Mouse (Mus musculus) hindbrain, postnatal 0 days (tissue): ENCODE results near the gene Mark4. TPM values are rescaled to one million over a fixed set of nuclear protein-coding genes. Genes with fewer than 3 reads are reported as not detected.
A peak's percentile ranks its signal among the peaks of the same experiment; 100 is the strongest.

Experiments used
- ATAC-seq: fragments of 200-750 bp; cut with Nextera tagmentation; 2 replicates; pipeline ENCODE4 v1.8.0; 2017; ENCODE audit warnings: mild to moderate bottlenecking, moderate TSS enrichment, moderate library complexity
- DNase-seq: peaks from one replicate; pipeline ENCODE4 v3.0.0-alpha.2; 2015; ENCODE audit warnings: low spot score
- H3K27ac ChIP-seq: fragments of 300-500 bp; sonication (generic); 2 replicates; pipeline ENCODE4 v1.5.1; 2014; ENCODE audit warnings: mild to moderate bottlenecking
- H3K27me3 ChIP-seq: fragments of 300-500 bp; sonication (generic); 2 replicates; pipeline ENCODE4 v1.6.1; 2014; ENCODE audit warnings: low read length, mixed read lengths; ENCODE audit not compliant: insufficient read depth
- H3K36me3 ChIP-seq: fragments of 300-500 bp; sonication (generic); 2 replicates; pipeline ENCODE4 v1.6.1; 2014; ENCODE audit warnings: low read length, mixed read lengths; ENCODE audit not compliant: insufficient read depth
- H3K4me1 ChIP-seq: fragments of 300-500 bp; sonication (generic); 2 replicates; pipeline ENCODE4 v1.6.1; 2014; ENCODE audit warnings: antibody characterized with exemption, low read length, mixed read lengths; ENCODE audit not compliant: insufficient read depth
- H3K4me2 ChIP-seq: fragments of 300-500 bp; sonication (generic); 2 replicates; pipeline ENCODE4 v1.6.1; 2014; ENCODE audit warnings: low read depth, mild to moderate bottlenecking, low read length, moderate library complexity, mixed read lengths
- H3K4me3 ChIP-seq: fragments of 300-500 bp; sonication (generic); 2 replicates; pipeline ENCODE4 v1.5.1; 2014; ENCODE audit warnings: low read length
- H3K9ac ChIP-seq: fragments of 300-500 bp; sonication (generic); replicated peaks from 2 replicates; pipeline ENCODE4 v1.6.1; 2014; ENCODE audit warnings: mild to moderate bottlenecking, low read length, moderate library complexity, mixed read lengths
- H3K9me3 ChIP-seq: fragments of 300-500 bp; sonication (generic); 2 replicates; pipeline ENCODE4 v1.6.1; 2016; ENCODE audit warnings: low read length, mixed read lengths
- CTCF ChIP-seq: IDR thresholded peaks from 2 replicates; pipeline ENCODE4 v1.5.1; 2016; ENCODE audit warnings: antibody characterized with exemption, control low read depth, low read depth
- WGBS: fragments of 180-500 bp; shearing (Covaris S2); extraction: QIAGEN DNeasy Blood & Tissue Kit; methylation state at CpG from one replicate; pipeline ENCODE4 v1.1.7; 2014; 5-methylcytosine and 5-hydroxymethylcytosine counted together
- polyA plus RNA-seq: library from polyadenylated mRNA; unstranded; fragments of >200 nt; fragmentation: Nextera tagmentation; extraction: Ambion mirVana; gene quantifications from 2 replicates; pipeline ENCODE4 v1.2.1, GENCODE M21; 2015
- total RNA-seq: library from RNA; depleted of rRNA; stranded (reverse); fragments of >200 nt; gene quantifications from 2 replicates; pipeline ENCODE4 v1.2.3, GENCODE M21; 2014

Mark4 gene
- total and polyA plus RNA-seq, 2 experiments from 2014 or later = 18.1 to 60.3 TPM

DNA sequence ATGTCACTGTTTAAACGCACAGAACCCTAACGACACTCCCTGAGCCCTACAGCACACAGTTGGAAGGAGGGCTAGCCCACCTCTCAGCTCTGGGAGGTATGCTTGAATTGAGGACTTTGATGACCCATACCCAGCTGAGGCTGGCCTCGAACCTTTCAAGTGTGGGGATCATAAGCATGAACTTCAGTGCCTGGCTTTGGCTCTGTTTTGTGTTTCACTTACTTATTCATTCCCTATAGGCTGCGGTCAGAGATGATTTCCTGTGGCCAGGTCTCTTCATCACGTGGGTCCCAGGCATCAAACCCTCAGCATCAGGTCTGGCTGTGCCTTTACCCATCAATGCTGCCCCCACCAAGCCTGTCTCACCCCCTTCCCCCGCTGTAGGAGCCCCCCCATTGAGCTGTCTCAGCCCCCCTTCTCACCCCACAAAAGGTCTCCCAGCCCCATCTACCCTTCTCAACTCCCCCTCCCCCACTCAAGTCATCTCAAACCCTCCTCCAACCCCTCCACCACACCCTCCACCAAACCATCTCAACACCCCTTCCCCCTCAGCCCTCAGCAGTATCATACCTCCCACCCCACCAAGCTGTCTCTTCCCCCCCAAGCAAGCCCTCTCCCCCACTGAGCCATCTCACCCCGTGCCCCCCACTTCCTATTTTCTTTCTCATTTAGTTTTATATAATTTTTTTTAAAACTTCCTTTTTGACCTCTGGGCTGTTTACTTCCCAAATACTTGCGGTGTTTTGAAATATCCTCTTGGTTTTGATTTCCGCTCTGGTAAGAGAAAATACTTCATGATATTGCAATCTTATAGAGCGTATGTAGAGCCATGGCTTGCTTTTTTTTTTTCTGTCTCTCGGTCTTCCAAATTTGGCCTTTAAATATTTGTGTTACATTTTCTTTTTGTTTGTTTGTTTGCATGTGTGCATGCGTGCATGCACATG lies 42.1 kb upstream of the Mark4 start:
- Histone ChIP-seq H3K4me2 (no peak overlapping the region), H3K27me3 (no peaks in the 10 kb centered on the region), H3K36me3 (no peaks in the 10 kb centered on the region), H3K9ac (no peak overlapping the region), H3K27ac (no peak overlapping the region), H3K4me3 (no peak overlapping the region), H3K4me1 (no peaks in the 10 kb centered on the region), H3K9me3 (no peaks in the 10 kb centered on the region)
- no peak for DNase-seq
- no peak for ATAC-seq
- WGBS = 74% methylated on average over 12 of the region's 12 CpGs
- TF ChIP-seq CTCF = no peak

DNA sequence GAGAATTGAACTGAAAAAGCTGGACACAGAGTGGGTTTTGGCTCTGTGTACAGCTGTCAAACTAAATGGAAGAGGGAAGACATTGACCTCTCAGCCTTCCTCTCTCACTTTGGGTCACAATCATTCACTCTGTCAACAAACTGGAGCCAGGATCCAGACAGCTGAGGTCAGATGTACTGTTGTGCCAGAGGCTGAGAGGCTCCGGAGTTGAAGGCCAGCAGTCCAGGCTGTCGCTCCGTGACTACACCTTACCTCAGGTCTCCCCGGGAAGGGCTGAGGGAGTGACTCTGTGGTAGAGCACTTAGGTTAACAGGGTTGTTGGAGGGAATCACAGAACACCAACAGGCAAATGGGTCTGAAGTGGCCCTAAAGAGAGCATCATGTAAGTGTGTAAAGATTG lies 39.7 kb upstream of the Mark4 start:
- Histone ChIP-seq H3K27ac (no peak overlapping the region), H3K9me3 (no peaks in the 10 kb centered on the region), H3K27me3 (no peaks in the 10 kb centered on the region), H3K9ac (no peak overlapping the region), H3K36me3 (no peaks in the 10 kb centered on the region), H3K4me2 (no peak overlapping the region), H3K4me3 (no peak overlapping the region), H3K4me1 (no peaks in the 10 kb centered on the region)
- DNase-seq = no peak
- WGBS = 89% methylated on average over 4 of the region's 4 CpGs
- no peak for TF ChIP-seq CTCF
- no peak for ATAC-seq

DNA sequence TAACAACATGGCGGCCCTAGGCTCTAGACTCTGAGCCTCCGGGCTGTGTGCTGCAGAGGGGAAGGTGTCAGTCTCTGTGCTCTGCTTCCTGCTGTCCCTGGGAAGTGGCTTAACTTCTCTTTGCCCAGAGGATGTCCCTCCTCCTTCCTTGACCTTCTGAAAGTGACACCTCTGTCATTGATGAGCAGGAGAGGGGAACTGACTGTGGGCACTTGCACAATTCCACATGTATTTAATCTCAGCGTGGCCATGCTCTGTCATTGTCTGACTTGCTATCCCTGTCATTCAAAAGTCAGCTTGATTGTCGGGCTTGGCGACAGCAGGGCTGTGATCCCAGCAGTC lies 37.6 kb upstream of the Mark4 start:
- H3K4me2 ChIP-seq = no peak overlapping the region
- H3K9ac ChIP-seq = no peak overlapping the region
- no peak for ATAC-seq
- DNase-seq = no peak
- no peak overlapping the region for H3K27ac ChIP-seq
- no peak overlapping the region for H3K4me3 ChIP-seq
- no peaks in the 10 kb centered on the region for H3K4me1 ChIP-seq
- 55% methylated on average over 5 of the region's 5 CpGs for WGBS
- no peaks in the 10 kb centered on the region for H3K9me3 ChIP-seq
- no peaks in the 10 kb centered on the region for H3K36me3 ChIP-seq
- H3K27me3 ChIP-seq = peaks cover 6% of the 10 kb centered on the region; the same call in 1 of the 2 replicates
- no peak for TF ChIP-seq CTCF

DNA sequence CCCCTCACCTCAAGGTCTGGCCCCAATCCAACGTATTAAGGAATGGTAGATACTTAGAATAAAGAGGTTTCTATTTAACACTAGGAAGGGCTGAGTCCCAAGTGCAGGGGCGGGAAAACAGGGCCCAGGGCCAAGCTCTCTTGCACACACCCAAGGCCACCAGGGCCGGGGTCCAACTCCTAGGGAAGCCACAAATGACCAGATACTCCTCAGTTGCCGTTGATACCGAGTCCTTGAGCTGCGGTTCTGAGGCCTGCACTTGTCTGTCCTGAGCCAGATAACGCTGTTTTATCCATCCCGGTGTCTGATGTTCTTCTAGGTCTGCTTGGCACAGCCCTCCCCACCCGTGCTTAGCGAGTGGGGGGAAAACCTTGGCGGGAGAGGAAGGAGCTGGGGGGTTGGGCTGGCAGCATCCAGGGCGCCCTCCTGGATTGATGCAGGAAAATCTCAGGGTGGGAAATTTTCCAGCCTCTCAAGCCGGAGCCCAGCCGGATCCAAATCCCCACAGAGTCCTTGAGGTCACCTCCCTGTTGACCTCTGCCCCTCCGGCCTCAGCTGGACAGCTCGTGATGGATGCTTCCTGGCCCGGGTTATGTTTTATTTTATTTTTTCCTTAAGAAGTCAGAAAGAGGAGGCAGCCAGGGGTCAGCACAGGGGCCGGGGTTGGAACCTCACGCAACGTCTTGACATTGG lies 37.0 kb upstream of the Mark4 start:
- ATAC-seq (no peak), DNase-seq (no peak)
- Histone ChIP-seq H3K36me3 (no peaks in the 10 kb centered on the region), H3K4me2 (no peak overlapping the region), H3K27me3 (peaks cover 11% of the 10 kb centered on the region; the same call in 1 of the 2 replicates), H3K27ac (no peak overlapping the region), H3K9me3 (no peaks in the 10 kb centered on the region), H3K9ac (no peak overlapping the region), H3K4me1 (no peaks in the 10 kb centered on the region), H3K4me3 (no peak overlapping the region)
- WGBS = 61% methylated on average over 20 of the region's 20 CpGs
- no peak for TF ChIP-seq CTCF

DNA sequence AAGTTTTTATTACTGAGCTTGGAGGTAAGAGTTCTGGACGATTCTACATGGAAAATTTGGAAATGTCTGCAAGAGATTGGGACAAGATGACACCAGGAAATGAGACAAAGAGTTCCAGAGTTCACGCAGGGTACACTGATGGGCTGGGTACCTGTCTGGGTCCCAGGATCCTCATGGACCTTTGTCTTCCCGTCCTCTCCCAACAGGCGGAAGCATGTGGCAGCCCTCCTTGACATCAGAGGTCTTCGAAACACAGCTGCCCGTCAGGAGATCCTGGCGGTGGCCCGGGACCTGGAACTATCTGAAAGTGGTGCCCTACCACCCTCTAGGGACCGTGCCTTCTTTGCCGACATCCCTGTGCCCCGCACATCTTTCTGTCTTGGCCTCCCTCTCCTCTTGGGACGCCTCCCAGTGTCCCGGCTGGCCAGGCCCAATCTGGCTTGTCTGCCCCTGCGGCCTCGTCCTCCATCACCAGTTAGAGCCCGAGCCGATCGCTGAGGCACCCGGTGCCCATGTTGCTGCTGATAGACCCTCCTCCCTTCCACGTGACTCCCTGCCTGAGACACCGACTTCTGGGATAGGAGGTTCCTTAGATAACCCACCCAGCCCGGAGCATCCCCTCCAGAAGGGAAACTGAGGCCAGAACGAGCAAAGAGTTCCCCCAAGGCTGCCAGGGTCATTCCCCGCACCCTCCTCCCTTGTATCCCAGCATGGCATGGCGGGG lies 36.3 kb upstream of the Mark4 start:
- no peak for ATAC-seq
- no peak for DNase-seq
- 79% methylated on average over 25 of the region's 25 CpGs for WGBS
- no peaks in the 10 kb centered on the region for H3K36me3 ChIP-seq
- H3K27me3 ChIP-seq = peaks cover 15% of the 10 kb centered on the region; the same call in 1 of the 2 replicates
- no peaks in the 10 kb centered on the region for H3K4me1 ChIP-seq
- no peak overlapping the region for H3K27ac ChIP-seq
- H3K9me3 ChIP-seq = no peaks in the 10 kb centered on the region
- no peak overlapping the region for H3K4me3 ChIP-seq
- no peak for TF ChIP-seq CTCF
- no peak overlapping the region for H3K4me2 ChIP-seq
- no peak overlapping the region for H3K9ac ChIP-seq

DNA sequence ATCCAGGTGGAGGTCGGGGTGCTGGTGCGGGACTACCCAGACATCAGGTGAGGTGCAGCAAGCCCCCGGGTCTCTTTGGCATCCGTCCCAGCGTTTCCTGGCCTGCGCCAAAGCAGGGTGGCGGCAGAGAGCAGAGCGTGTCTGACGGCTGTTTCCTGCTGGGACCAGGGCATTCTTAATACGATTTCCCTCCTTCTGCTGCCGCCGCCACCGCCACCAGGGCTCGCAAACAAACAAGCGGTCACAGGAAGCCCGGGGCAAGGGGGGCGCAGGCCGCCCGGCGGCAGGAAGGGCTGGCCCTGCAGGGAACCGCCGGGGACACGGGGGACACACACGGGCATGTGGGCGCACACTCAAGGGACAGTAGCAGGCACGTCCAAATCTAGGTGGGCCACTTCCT lies 33.1 kb upstream of the Mark4 start:
- Histone ChIP-seq H3K4me1 (no peaks in the 10 kb centered on the region), H3K4me3 (0 out of 2 replicates have a peak overlapping the region, but pooled peaks have one; percentile 8), H3K36me3 (no peaks in the 10 kb centered on the region), H3K27ac (no peak overlapping the region), H3K4me2 (peak overlapping the region; percentile 27), H3K9me3 (no peaks in the 10 kb centered on the region), H3K27me3 (peaks cover 31% of the 10 kb centered on the region), H3K9ac (no peak overlapping the region)
- peak; percentile 21 for DNase-seq
- peak; percentile 50 for TF ChIP-seq CTCF
- WGBS = under 1% methylated on average over 26 of the region's 26 CpGs
- no peak for ATAC-seq
